Mouse (Mus musculus) heart, embryonic 16.5 days (tissue): ENCODE measurements around the gene Lrp8. TPM values are rescaled to one million over a fixed set of nuclear protein-coding genes. Genes with fewer than 3 reads are reported as not detected.

Source experiments
- ATAC-seq: fragments of 200-750 bp; cut with Nextera tagmentation; replicated peaks from 2 replicates; pipeline ENCODE4 v1.8.0; 2017; ENCODE audit warnings: moderate number of reproducible peaks; ENCODE audit not compliant: insufficient read depth, low FRiP score; ENCODE audit errors: extremely low read depth
- H3K27ac ChIP-seq: fragments of 300-500 bp; sonication (generic); 2 replicates; pipeline ENCODE4 v1.5.1; 2014; ENCODE audit warnings: mild to moderate bottlenecking, low read length, control low read depth, moderate library complexity
- H3K27me3 ChIP-seq: fragments of 300-500 bp; sonication (generic); 2 replicates; pipeline ENCODE4 v1.6.1; 2014; ENCODE audit warnings: low read length, mixed read lengths; ENCODE audit not compliant: control insufficient read depth, insufficient read depth
- H3K36me3 ChIP-seq: fragments of 300-500 bp; sonication (generic); 2 replicates; pipeline ENCODE4 v1.6.1; 2014; ENCODE audit not compliant: control insufficient read depth, insufficient read depth
- H3K4me1 ChIP-seq: fragments of 300-500 bp; sonication (generic); 2 replicates; pipeline ENCODE4 v1.6.1; 2014; ENCODE audit warnings: low read length, mixed read lengths; ENCODE audit not compliant: control insufficient read depth, insufficient read depth
- H3K4me2 ChIP-seq: fragments of 300-500 bp; sonication (generic); 2 replicates; pipeline ENCODE4 v1.6.1; 2014; ENCODE audit warnings: low read depth, mild to moderate bottlenecking, control low read depth, low read length
- H3K4me3 ChIP-seq: fragments of 300-500 bp; sonication (generic); 2 replicates; pipeline ENCODE4 v1.5.1; 2014; ENCODE audit warnings: mild to moderate bottlenecking, control low read depth, low read length
- H3K9ac ChIP-seq: fragments of 300-500 bp; sonication (generic); 2 replicates; pipeline ENCODE4 v1.6.1; 2014; ENCODE audit warnings: low read length, control low read depth
- H3K9me3 ChIP-seq: fragments of 300-500 bp; sonication (generic); replicated peaks from 2 replicates; pipeline ENCODE4 v1.6.1; 2016; ENCODE audit warnings: low read length; ENCODE audit not compliant: control insufficient read depth
- WGBS: fragments of 180-500 bp; shearing (Covaris S2); extraction: QIAGEN DNeasy Blood & Tissue Kit; methylation state at CpG from one replicate; pipeline ENCODE4 v1.1.7; 2014; 5-methylcytosine and 5-hydroxymethylcytosine counted together
- polyA plus RNA-seq: library from polyadenylated mRNA; unstranded; fragments of >200 nt; fragmentation: Nextera tagmentation; extraction: Ambion mirVana; gene quantifications from 2 replicates; pipeline ENCODE4 v1.2.1, GENCODE M21; 2015

Gene Lrp8
- polyA plus RNA-seq, 1 experiment from 2014 or later, result 0.91 TPM

DNA sequence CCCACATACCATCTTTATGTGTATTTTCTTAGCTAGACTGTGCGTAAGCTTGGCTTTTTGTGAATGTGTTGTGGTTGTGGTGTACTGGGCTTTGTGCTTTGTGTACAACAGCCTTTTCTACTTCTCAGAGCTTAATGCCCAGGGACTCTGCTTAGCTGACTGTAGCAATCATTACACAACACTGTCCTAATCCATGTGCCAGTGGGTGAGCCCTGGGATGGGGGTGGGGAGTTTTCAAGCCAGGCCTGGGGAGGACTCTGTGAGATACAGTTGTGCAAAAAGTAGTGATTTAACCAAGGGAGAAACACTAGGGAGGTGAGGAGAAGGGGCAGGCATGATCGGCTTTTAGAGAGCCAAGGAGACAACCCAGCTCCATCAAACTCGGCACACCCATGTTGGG, 98.1 kb downstream of the Lrp8 start:
- 91% methylated on average over 3 of the region's 3 CpGs for WGBS
- Histone ChIP-seq H3K27ac (no peak overlapping the region), H3K4me3 (no peak overlapping the region), H3K4me2 (no peak overlapping the region), H3K9me3 (no peaks in the 10 kb centered on the region), H3K36me3 (peaks cover 25% of the 10 kb centered on the region), H3K9ac (no peak overlapping the region), H3K27me3 (no peaks in the 10 kb centered on the region), H3K4me1 (no peaks in the 10 kb centered on the region)
- ATAC-seq, result no peak

DNA sequence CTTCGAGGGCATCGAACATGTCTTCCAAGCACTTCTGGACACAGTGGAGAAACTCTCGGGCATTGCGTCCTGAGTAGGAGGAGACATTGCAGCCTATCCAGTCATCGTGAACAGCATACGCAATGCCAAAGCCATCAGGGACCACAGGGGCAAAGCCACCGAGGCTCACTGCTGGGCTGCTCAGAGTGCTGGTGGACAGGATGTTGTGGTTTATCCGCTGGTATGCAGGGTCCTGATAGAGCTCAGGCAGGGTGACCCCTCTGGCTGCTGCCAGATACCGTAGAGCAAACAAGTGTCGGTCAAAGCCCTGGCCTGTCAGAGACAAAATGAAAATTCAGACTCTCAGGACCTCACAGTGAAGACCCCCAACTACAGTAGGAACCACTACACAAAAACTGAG, 102.2 kb downstream of the Lrp8 start:
- Histone ChIP-seq H3K27ac (no peak overlapping the region), H3K36me3 (peaks cover 29% of the 10 kb centered on the region), H3K9me3 (no peaks in the 10 kb centered on the region), H3K27me3 (no peaks in the 10 kb centered on the region), H3K9ac (no peak overlapping the region), H3K4me1 (no peaks in the 10 kb centered on the region), H3K4me3 (no peak overlapping the region), H3K4me2 (no peak overlapping the region)
- WGBS, result 75% methylated on average over 10 of the region's 10 CpGs
- ATAC-seq, result no peak

DNA sequence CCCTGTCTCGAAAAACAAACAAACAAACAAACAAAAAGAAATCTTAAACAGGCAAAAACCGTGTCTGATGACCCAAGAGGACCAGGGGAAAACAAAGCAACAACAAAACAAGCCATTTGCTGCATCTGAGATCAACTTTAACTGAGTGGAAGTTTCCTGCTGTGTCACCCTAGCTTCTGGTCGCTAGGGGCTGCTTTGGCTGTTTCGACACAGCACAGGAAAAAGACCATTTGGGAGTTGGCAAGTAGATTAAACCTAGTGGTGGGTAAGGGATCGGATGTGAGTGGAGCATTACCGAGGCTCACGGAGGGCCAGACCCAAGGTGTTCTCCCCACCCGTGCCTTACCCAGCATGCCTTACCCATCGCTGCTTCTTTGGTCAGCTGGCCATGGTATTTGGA, 104.5 kb downstream of the Lrp8 start:
- Histone ChIP-seq H3K36me3 (peaks cover 37% of the 10 kb centered on the region), H3K9ac (no peak overlapping the region), H3K4me2 (no peak overlapping the region), H3K27me3 (no peaks in the 10 kb centered on the region), H3K4me1 (no peaks in the 10 kb centered on the region), H3K27ac (no peak overlapping the region), H3K4me3 (no peak overlapping the region), H3K9me3 (no peaks in the 10 kb centered on the region)
- WGBS, result 83% methylated on average over 9 of the region's 9 CpGs
- no peak for ATAC-seq

DNA sequence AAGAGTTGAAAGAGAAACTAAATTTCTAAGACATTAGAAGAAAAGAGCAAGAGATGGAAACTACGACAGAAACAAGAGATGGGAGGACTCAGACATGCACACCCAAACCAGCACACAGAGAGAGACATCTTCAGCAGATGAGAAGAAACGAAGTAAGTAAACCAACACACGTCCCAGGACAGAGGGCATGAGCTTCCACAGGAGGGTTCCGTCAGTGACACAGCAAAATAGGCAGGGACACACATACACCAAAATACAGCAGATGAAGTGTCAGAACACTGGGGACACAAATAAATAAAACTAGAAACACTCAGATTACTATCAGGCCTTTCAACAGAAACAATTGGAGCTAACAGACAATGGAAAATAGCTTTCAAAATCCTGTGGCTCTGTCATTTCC, 108.0 kb downstream of the Lrp8 start:
- H3K4me2 ChIP-seq, result no peak overlapping the region
- no peak overlapping the region for H3K27ac ChIP-seq
- H3K27me3 ChIP-seq, result no peaks in the 10 kb centered on the region
- no peaks in the 10 kb centered on the region for H3K9me3 ChIP-seq
- ATAC-seq, result no peak
- H3K9ac ChIP-seq, result no peak overlapping the region
- H3K4me1 ChIP-seq, result no peaks in the 10 kb centered on the region
- 90% methylated on average over 4 of the region's 4 CpGs for WGBS
- no peak overlapping the region for H3K4me3 ChIP-seq
- peaks cover 39% of the 10 kb centered on the region for H3K36me3 ChIP-seq

DNA sequence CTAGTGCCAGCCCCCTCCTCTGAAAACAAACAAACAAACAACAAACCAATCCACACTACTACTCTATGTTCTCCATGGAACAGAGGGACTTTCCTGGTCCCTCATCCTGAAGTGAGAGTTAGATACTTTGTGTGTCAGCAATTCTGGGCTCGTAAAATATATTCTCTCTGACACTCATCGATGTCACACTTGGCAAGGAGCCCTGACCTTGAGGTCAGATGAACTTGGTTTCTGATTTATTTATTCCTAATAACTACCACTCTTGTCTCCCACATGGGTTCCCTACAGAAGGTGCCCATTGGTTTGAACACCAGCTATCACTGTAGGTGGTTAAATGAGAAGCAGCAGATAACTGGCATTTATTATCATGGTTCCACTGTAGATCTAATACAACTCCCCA, 118.3 kb downstream of the Lrp8 start:
- Histone ChIP-seq H3K9me3 (no peaks in the 10 kb centered on the region), H3K36me3 (no peaks in the 10 kb centered on the region), H3K4me3 (no peak overlapping the region), H3K4me1 (peaks cover 29% of the 10 kb centered on the region), H3K9ac (no peak overlapping the region), H3K27ac (no peak overlapping the region), H3K4me2 (no peak overlapping the region), H3K27me3 (no peaks in the 10 kb centered on the region)
- ATAC-seq, result no peak
- WGBS, result 62% methylated on average over 2 of the region's 2 CpGs

DNA sequence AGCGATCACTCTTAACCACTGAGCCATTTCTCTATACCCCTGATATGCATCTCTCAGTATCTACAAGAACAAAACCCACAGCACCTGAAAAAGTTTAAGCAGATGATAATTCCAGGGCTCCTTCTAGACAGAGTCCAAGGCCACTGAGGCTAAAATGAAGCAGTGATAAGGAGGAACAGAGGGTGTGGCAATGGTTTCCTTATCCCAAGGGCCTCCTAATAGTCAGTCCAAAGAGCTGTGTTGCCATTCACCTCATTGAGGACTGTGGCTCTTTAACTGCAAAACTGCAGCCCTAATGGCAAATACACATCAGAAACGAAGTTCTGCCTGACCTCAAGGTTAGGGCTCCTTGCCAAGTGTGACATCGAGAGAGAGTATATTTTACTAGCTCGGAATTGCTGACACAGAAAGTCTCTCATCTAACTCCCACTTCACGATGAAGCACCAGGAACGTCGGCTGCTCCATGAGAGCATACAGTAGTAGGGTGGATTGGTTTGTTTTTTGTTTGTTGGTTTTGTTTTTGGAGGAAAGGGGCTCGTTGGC, 119.2 kb downstream of the Lrp8 start:
- Histone ChIP-seq H3K36me3 (no peaks in the 10 kb centered on the region), H3K4me2 (0 out of 2 replicates have a peak overlapping the region, but pooled peaks have one; percentile 91), H3K9ac (no peak overlapping the region), H3K4me3 (no peak overlapping the region), H3K4me1 (peaks cover 29% of the 10 kb centered on the region), H3K27me3 (no peaks in the 10 kb centered on the region), H3K9me3 (no peaks in the 10 kb centered on the region), H3K27ac (peak overlapping the region; percentile 56)
- 35% methylated on average over 8 of the region's 8 CpGs for WGBS
- ATAC-seq, result no peak

DNA sequence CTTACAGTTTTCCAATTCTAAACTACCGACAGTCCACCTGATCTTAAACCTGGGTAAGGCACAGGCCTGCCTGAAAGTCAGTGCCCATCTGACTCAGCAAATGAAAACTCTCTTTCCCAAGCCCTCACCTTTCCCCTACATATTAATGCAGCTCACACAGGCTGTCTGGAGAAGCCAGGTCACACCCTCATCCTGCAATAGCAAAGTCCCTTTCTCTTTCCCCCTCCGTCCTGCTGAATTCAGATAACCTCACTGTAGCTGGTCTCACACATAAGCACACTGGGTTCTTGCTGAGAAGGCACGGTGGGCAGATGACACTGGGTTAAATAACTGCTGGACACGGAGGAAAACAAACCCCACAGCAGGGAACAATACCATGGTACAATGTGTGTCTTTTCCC, 119.9 kb downstream of the Lrp8 start:
- peak overlapping the region; percentile 42; the same call in 1 of the 2 replicates for H3K9ac ChIP-seq

DNA sequence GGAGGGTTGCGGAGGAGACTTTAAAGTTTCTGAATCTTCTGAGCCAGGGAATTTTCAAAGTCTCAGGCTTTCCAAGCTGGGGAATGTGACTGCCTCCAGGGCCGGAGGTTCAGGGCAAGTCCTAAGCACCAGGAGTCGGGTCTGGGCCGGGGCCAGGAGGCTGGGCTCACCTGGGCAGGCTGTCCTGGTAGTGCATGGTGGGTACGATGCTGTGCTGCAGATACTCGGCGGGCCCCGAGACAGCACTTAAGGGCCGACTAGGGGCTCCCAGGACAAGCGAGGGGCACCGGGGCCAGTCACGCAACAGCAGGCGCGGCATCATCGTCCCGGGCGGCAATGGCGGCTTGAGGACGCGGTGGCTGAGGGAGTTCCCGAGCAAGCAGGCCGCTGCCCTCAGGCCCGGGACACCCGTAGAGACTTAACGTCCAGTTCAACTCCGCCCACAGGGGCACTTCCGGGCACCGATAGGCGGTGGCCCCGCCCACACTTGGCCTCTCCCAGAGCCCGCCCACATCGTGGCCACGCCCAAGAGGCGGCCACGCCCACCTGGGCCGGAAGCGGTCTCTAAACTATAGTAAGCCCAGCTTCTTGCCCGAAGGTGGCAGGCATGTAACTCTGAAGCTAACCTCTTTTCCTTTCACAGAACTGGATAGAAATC, 121.2 kb downstream of the Lrp8 start, which contains the start of gene Cpt2:
TSS of gene Cpt2 (minus strand) at position 466 of the 658 bp plus-strand sequence.
- peak; percentile 96 for ATAC-seq
- no peaks in the 10 kb centered on the region for H3K36me3 ChIP-seq
- H3K4me1 ChIP-seq, result peaks cover 29% of the 10 kb centered on the region
- under 1% methylated on average over 38 of the region's 38 CpGs for WGBS
- peak within 1 kb of the TSS; percentile 89 for H3K4me3 ChIP-seq
- peak within 1 kb of the TSS; percentile 91 for H3K4me2 ChIP-seq
- no peaks in the 10 kb centered on the region for H3K27me3 ChIP-seq
- peak within 1 kb of the TSS; percentile 82 for H3K27ac ChIP-seq
- H3K9ac ChIP-seq, result peak within 1 kb of the TSS; percentile 96
- no peaks in the 10 kb centered on the region for H3K9me3 ChIP-seq

More for the DNA sequence above, 119.9 kb downstream of the Lrp8 start:
- peaks cover 29% of the 10 kb centered on the region for H3K4me1 ChIP-seq
- no peak for ATAC-seq
- 0 out of 2 replicates have a peak overlapping the region, but pooled peaks have one; percentile 7 for H3K4me3 ChIP-seq
- H3K27ac ChIP-seq, result peak overlapping the region; percentile 56
- no peaks in the 10 kb centered on the region for H3K27me3 ChIP-seq
- H3K36me3 ChIP-seq, result no peaks in the 10 kb centered on the region
- 42% methylated on average over 4 of the region's 4 CpGs for WGBS
- no peaks in the 10 kb centered on the region for H3K9me3 ChIP-seq
- peak overlapping the region; percentile 91 for H3K4me2 ChIP-seq

DNA sequence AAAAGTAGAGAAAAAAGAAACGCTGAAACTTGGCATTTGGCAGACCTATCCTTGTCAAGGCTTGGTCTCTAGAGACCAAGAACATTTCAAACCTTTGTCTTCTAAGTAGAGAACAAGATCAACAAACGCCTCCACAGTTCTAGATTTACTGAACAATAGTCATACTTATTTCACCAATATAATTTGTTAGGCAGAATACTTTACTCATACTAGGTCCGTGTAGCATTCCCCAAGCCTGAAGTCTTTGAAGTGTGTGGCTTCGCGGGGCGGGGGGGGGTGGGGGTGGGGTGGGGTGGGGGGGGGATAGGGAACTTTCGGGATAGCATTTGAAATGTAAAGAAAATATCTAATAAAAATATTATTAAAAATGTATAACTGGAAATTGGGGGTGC, 121.7 kb downstream of the Lrp8 start:
- Histone ChIP-seq H3K4me1 (peaks cover 29% of the 10 kb centered on the region), H3K9me3 (no peaks in the 10 kb centered on the region), H3K9ac (peak overlapping the region; percentile 96), H3K27me3 (no peaks in the 10 kb centered on the region), H3K27ac (peak overlapping the region; percentile 34; the same call in 1 of the 2 replicates), H3K4me2 (peak overlapping the region; percentile 91), H3K4me3 (peak overlapping the region; percentile 89), H3K36me3 (no peaks in the 10 kb centered on the region)
- no peak for ATAC-seq
- 39% methylated on average over 7 of the region's 7 CpGs for WGBS
